Mouse (Mus musculus): Measurements from ENCODE around the gene Rpl10.

DNA sequence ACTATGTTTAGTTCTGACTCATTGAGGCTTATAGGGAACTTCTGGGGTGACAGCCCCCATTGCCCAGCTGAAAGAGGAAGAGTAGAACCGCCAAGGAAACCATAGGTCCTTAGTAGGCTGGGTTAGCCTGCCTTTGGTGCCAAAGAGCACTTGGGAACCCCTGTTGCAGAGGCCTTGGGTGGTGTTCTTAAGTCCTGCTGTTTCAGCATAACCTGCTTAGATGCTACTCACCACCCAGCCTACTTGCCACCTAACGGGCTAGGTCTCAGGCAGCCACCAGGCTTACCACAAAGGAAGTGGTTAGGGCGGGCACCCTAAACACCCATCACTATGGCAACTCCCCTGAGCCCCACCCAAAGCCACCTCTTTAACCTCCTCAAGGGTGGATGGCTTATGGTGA, 26.8 kb upstream of the Rpl10 start:
- TF ChIP-seq CHD1 (IDR thresholded peaks at IDR 0.05; ENCODE audit: low read depth, low read length): no peak
- no peak for TF ChIP-seq GABPA (IDR thresholded peaks at IDR 0.05; ENCODE audit: insufficient replicate concordance, low read depth, low read length)

Measured in CH12.LX (cell line).